Mouse (Mus musculus) heart, postnatal 0 days (tissue): ENCODE measurements at regions not wholly inside any gene's neighbourhood (a gene's known extent, or its start where the extent isn't known, plus 50 kb on each side); places are given as distances from the start of the nearest gene placed in this dataset.

Source experiments
- CTCF ChIP-seq: IDR thresholded peaks from 2 replicates; pipeline ENCODE4 v1.5.1; 2016; ENCODE audit warnings: antibody characterized with exemption, control low read depth, low read depth
- EP300 ChIP-seq: IDR thresholded peaks from 2 replicates; pipeline ENCODE4 v1.6.1; 2016; ENCODE audit warnings: antibody characterized with exemption, low read depth

- TF ChIP-seq CTCF (no peak), EP300 (no peak)
These were observed 99.1 kb downstream of the Tmem170b start for GRCm38 (mm10) chr13:41704806-41705205.
